Mouse (Mus musculus) heart, embryonic 16.5 days (tissue): ENCODE measurements around the gene Slc26a9. TPM values are rescaled to one million over a fixed set of nuclear protein-coding genes. Genes with fewer than 3 reads are reported as not detected.

Experiments
- ATAC-seq: fragments of 200-750 bp; cut with Nextera tagmentation; replicated peaks from 2 replicates; pipeline ENCODE4 v1.8.0; 2017; ENCODE audit warnings: moderate number of reproducible peaks; ENCODE audit not compliant: insufficient read depth, low FRiP score; ENCODE audit errors: extremely low read depth
- H3K27ac ChIP-seq: fragments of 300-500 bp; sonication (generic); 2 replicates; pipeline ENCODE4 v1.5.1; 2014; ENCODE audit warnings: mild to moderate bottlenecking, low read length, control low read depth, moderate library complexity
- H3K27me3 ChIP-seq: fragments of 300-500 bp; sonication (generic); 2 replicates; pipeline ENCODE4 v1.6.1; 2014; ENCODE audit warnings: low read length, mixed read lengths; ENCODE audit not compliant: control insufficient read depth, insufficient read depth
- H3K36me3 ChIP-seq: fragments of 300-500 bp; sonication (generic); 2 replicates; pipeline ENCODE4 v1.6.1; 2014; ENCODE audit not compliant: control insufficient read depth, insufficient read depth
- H3K4me1 ChIP-seq: fragments of 300-500 bp; sonication (generic); 2 replicates; pipeline ENCODE4 v1.6.1; 2014; ENCODE audit warnings: low read length, mixed read lengths; ENCODE audit not compliant: control insufficient read depth, insufficient read depth
- H3K4me2 ChIP-seq: fragments of 300-500 bp; sonication (generic); 2 replicates; pipeline ENCODE4 v1.6.1; 2014; ENCODE audit warnings: low read depth, mild to moderate bottlenecking, control low read depth, low read length
- H3K4me3 ChIP-seq: fragments of 300-500 bp; sonication (generic); 2 replicates; pipeline ENCODE4 v1.5.1; 2014; ENCODE audit warnings: mild to moderate bottlenecking, control low read depth, low read length
- H3K9ac ChIP-seq: fragments of 300-500 bp; sonication (generic); 2 replicates; pipeline ENCODE4 v1.6.1; 2014; ENCODE audit warnings: low read length, control low read depth
- H3K9me3 ChIP-seq: fragments of 300-500 bp; sonication (generic); replicated peaks from 2 replicates; pipeline ENCODE4 v1.6.1; 2016; ENCODE audit warnings: low read length; ENCODE audit not compliant: control insufficient read depth
- WGBS: fragments of 180-500 bp; shearing (Covaris S2); extraction: QIAGEN DNeasy Blood & Tissue Kit; methylation state at CpG from one replicate; pipeline ENCODE4 v1.1.7; 2014; 5-methylcytosine and 5-hydroxymethylcytosine counted together
- polyA plus RNA-seq: library from polyadenylated mRNA; unstranded; fragments of >200 nt; fragmentation: Nextera tagmentation; extraction: Ambion mirVana; gene quantifications from 2 replicates; pipeline ENCODE4 v1.2.1, GENCODE M21; 2015

Gene Slc26a9
- polyA plus RNA-seq, 1 experiment from 2014 or later = 0.07 TPM

GRCm38 (mm10) chr1:131820887-131821328, 77.1 kb downstream of the Slc26a9 start:
- no peaks in the 10 kb centered on the region for H3K27me3 ChIP-seq
- no peak overlapping the region for H3K4me2 ChIP-seq
- no peak overlapping the region for H3K27ac ChIP-seq
- WGBS = 75% methylated on average over 10 of the region's 10 CpGs
- H3K4me1 ChIP-seq = no peaks in the 10 kb centered on the region
- H3K9me3 ChIP-seq = peaks cover 3% of the 10 kb centered on the region
- no peaks in the 10 kb centered on the region for H3K36me3 ChIP-seq
- H3K9ac ChIP-seq = no peak overlapping the region
- no peak for ATAC-seq
- H3K4me3 ChIP-seq = no peak overlapping the region

Other genes starting within 250 kb of the Slc26a9 start
- gene Srgap2, start 216.7 kb upstream of the Slc26a9 start, polyA plus RNA-seq = 13.3 and 16.6 TPM in 2 replicates
- 2.4 and 3.2 TPM in 2 replicates for gene Fam72a, start 216.1 kb upstream of the Slc26a9 start, polyA plus RNA-seq
- gene Avpr1b, start 144.8 kb upstream of the Slc26a9 start, polyA plus RNA-seq = not detected in 2 replicates
- 0.80 and 0.87 TPM in 2 replicates for gene Ctse, start 105.7 kb upstream of the Slc26a9 start, polyA plus RNA-seq
- 2.5 and 2.7 TPM in 2 replicates for gene Rab7b, start 55.3 kb upstream of the Slc26a9 start, polyA plus RNA-seq
- 2.0 and 2.6 TPM in 2 replicates for gene Pm20d1, start 53.4 kb downstream of the Slc26a9 start, polyA plus RNA-seq
- 10.3 and 11.7 TPM in 2 replicates for gene Slc41a1, start 83.5 kb downstream of the Slc26a9 start, polyA plus RNA-seq
- gene Rab29, start 123.2 kb downstream of the Slc26a9 start, polyA plus RNA-seq = 20.3 and 21.1 TPM in 2 replicates
- gene Nucks1, start 166.5 kb downstream of the Slc26a9 start, polyA plus RNA-seq = 43.8 and 46.9 TPM in 2 replicates
- 5.1 and 5.4 TPM in 2 replicates for gene Slc45a3, start 218.9 kb downstream of the Slc26a9 start, polyA plus RNA-seq